Mouse (Mus musculus) liver, embryonic 13.5 days (tissue): ENCODE data around the gene Gm38392. TPM values are rescaled to one million over a fixed set of nuclear protein-coding genes. Genes with fewer than 3 reads are reported as not detected.

Experiments used
- ATAC-seq: fragments of 200-750 bp; cut with Nextera tagmentation; 2 replicates; pipeline ENCODE4 v1.8.0; 2017; ENCODE audit warnings: low read depth, mild to moderate bottlenecking, moderate number of reproducible peaks, moderate library complexity
- DNase-seq: peaks from one replicate; pipeline ENCODE4 v3.0.0; 2022
- H3K27ac ChIP-seq: fragments of 300-500 bp; sonication (generic); 2 replicates; pipeline ENCODE4 v1.5.1; 2015; ENCODE audit warnings: moderate library complexity, mild to moderate bottlenecking, inconsistent platforms
- H3K27me3 ChIP-seq: fragments of 300-500 bp; sonication (generic); 2 replicates; pipeline ENCODE4 v1.6.1; 2015; ENCODE audit warnings: mild to moderate bottlenecking, inconsistent platforms
- H3K36me3 ChIP-seq: fragments of 300-500 bp; sonication (generic); 2 replicates; pipeline ENCODE4 v1.6.1; 2015; ENCODE audit warnings: mild to moderate bottlenecking, inconsistent platforms
- H3K4me1 ChIP-seq: fragments of 300-500 bp; sonication (generic); replicated peaks from 2 replicates; pipeline ENCODE4 v1.6.1; 2015; ENCODE audit warnings: inconsistent platforms
- H3K4me2 ChIP-seq: fragments of 300-500 bp; sonication (generic); 2 replicates; pipeline ENCODE4 v1.6.1; 2015; ENCODE audit warnings: inconsistent platforms, mild to moderate bottlenecking, moderate library complexity
- H3K4me3 ChIP-seq: fragments of 300-500 bp; sonication (generic); replicated peaks from 2 replicates; pipeline ENCODE4 v1.5.1; 2015; ENCODE audit warnings: mild to moderate bottlenecking, inconsistent platforms
- H3K9ac ChIP-seq: fragments of 300-500 bp; sonication (generic); 2 replicates; pipeline ENCODE4 v1.6.1; 2015; ENCODE audit warnings: mild to moderate bottlenecking, inconsistent platforms
- H3K9me3 ChIP-seq: fragments of 300-500 bp; sonication (generic); replicated peaks from 2 replicates; pipeline ENCODE4 v1.6.1; 2016; ENCODE audit warnings: inconsistent platforms
- WGBS: fragments of 180-500 bp; shearing (Covaris S2); methylation state at CpG from one replicate; pipeline ENCODE4 v1.1.7; 2015; ENCODE audit not compliant: insufficient replicate concordance; 5-methylcytosine and 5-hydroxymethylcytosine counted together
- polyA plus RNA-seq: library from polyadenylated mRNA; unstranded; fragments of >200 nt; fragmentation: Nextera tagmentation; extraction: Ambion mirVana; gene quantifications from 2 replicates; pipeline ENCODE4 v1.2.1, GENCODE M21; 2015

Gene Gm38392
- polyA plus RNA-seq, 1 experiment from 2014 or later = not detected

DNA sequence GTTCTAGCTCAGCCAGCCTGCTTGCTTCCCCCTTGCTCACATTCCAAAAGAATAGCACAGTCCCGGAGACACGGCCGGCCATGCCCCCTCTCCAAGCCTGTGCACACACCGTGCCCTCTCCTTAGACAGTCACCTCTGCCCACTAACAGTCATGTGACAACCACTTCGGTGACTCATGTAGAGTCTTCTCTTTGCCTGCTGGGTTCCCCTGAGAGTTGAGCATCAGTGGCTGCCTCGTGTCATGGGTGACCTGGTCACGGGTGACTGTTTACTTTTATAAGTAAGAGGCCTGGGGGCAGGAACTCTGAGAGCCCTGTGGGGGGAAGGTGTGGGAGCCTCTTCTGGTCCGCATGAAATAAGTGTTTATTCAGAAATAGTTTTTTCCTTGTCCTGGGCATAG, 53.0 kb downstream of the Gm38392 start:
- no peak overlapping the region for H3K4me2 ChIP-seq
- H3K27ac ChIP-seq = no peak overlapping the region
- H3K9ac ChIP-seq = no peak overlapping the region
- 0 out of 2 replicates have a peak, but pooled peaks cover 3% of the 10 kb centered on the region for H3K4me1 ChIP-seq
- no peaks in the 10 kb centered on the region for H3K36me3 ChIP-seq
- ATAC-seq (no peak), DNase-seq (no peak)
- H3K9me3 ChIP-seq = no peaks in the 10 kb centered on the region
- 59% methylated on average over 8 of the region's 8 CpGs for WGBS
- peaks cover 95% of the 10 kb centered on the region for H3K27me3 ChIP-seq
- H3K4me3 ChIP-seq = no peak overlapping the region

DNA sequence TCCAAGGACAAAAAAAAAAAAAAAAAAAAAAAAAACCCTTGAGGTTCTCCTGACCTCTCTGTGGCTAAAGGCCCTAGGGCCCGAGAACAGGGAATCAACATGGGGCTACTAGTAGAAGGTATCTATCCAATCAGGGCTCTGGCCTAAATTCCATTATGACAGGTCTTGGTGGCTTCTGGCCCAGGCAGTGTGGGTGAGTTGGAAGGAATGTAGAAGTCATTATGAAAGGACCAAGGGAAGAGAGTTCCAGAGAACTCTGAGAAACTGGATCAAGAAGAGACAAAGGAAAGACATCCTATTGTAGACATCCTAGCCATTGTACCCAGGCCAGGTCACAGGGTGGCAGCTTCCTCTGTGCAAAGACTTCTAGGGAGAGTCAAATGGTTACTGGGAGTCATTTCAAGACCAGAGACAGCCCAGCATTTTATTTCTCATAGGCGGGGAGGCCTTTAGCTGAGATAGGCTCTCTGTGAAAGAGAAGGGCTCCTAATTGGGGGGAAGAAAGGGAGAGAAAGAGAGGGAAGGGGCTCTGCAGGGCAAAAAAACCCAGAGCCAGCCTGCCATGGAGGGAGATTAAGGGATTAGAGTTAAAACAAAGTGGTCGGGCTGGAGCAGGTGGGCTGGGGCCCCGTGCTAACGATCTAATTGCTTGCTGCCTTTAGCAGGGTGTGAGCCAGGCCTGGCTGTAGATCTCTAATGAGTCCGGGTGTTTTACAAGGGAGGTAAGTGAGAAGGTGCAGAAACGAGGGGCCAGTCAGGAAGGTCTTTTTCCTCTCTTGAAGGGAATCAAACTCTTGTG, 54.0 kb downstream of the Gm38392 start:
- H3K27ac ChIP-seq = no peak overlapping the region
- no peak overlapping the region for H3K9ac ChIP-seq
- H3K27me3 ChIP-seq = peaks cover 95% of the 10 kb centered on the region
- ATAC-seq (no peak), DNase-seq (no peak)
- H3K4me2 ChIP-seq = no peak overlapping the region
- WGBS = 22% methylated on average over 7 of the region's 7 CpGs
- H3K4me1 ChIP-seq = 0 out of 2 replicates have a peak, but pooled peaks cover 3% of the 10 kb centered on the region
- H3K4me3 ChIP-seq = no peak overlapping the region
- H3K9me3 ChIP-seq = no peaks in the 10 kb centered on the region
- no peaks in the 10 kb centered on the region for H3K36me3 ChIP-seq

DNA sequence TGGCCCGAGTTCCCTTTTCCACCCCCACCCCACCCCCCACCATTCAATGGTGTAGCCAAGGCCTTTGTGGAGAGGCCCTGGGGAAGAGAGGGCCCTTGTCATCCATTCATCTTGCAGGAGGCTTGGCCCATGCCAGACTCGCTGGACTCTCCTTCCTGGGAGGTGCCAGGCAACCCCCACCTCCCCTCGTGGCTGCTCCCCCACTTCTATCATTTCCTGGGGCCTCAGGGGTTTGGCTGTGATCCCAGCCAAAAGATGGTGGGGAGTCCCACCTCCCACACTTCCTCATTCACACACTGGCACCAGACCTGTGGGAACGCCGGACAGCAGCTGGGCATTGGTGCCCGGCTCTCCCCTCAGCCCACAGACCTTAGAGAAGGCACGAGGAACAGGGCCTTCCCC, 54.7 kb downstream of the Gm38392 start:
- Histone ChIP-seq H3K36me3 (no peaks in the 10 kb centered on the region), H3K4me2 (no peak overlapping the region), H3K27ac (no peak overlapping the region), H3K27me3 (peaks cover 91% of the 10 kb centered on the region), H3K4me1 (no peaks in the 10 kb centered on the region), H3K4me3 (no peak overlapping the region), H3K9me3 (no peaks in the 10 kb centered on the region), H3K9ac (no peak overlapping the region)
- DNase-seq = no peak
- ATAC-seq = no peak
- WGBS = 45% methylated on average over 7 of the region's 7 CpGs

DNA sequence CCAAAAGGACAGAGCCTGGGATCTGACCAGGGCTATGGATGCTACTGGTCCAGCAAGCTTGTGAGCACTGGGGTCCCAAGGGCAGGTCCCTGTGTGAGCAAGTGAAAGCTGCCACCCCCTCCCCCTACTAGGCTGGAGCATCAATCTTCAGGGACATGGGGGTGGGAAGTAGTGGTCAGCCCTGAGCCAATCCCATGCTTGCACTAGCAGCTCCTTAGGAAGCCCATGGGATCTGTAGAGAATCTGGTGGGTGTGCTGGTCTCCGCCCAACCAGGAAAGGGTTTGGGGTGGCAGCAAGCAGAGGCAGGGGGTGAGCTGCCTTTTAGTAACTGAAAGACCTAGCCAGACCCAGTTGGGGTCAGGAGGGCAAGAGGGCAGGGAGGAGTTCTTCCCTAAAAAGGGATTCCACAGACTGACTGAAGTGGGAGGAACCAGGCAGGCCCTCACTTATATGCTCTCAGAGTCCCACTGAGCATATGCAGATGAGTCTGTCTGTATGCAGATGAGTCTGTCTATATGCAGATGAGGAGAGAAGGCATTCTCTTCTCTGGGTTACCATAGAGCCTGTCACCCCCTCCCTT, 55.9 kb downstream of the Gm38392 start:
- Histone ChIP-seq H3K9ac (no peak overlapping the region), H3K36me3 (no peaks in the 10 kb centered on the region), H3K27ac (no peak overlapping the region), H3K4me3 (no peak overlapping the region), H3K4me2 (no peak overlapping the region), H3K4me1 (no peaks in the 10 kb centered on the region), H3K27me3 (peaks cover 80% of the 10 kb centered on the region), H3K9me3 (no peaks in the 10 kb centered on the region)
- WGBS = 44% methylated on average over 1 of the region's 1 CpGs
- ATAC-seq = no peak
- DNase-seq = no peak

DNA sequence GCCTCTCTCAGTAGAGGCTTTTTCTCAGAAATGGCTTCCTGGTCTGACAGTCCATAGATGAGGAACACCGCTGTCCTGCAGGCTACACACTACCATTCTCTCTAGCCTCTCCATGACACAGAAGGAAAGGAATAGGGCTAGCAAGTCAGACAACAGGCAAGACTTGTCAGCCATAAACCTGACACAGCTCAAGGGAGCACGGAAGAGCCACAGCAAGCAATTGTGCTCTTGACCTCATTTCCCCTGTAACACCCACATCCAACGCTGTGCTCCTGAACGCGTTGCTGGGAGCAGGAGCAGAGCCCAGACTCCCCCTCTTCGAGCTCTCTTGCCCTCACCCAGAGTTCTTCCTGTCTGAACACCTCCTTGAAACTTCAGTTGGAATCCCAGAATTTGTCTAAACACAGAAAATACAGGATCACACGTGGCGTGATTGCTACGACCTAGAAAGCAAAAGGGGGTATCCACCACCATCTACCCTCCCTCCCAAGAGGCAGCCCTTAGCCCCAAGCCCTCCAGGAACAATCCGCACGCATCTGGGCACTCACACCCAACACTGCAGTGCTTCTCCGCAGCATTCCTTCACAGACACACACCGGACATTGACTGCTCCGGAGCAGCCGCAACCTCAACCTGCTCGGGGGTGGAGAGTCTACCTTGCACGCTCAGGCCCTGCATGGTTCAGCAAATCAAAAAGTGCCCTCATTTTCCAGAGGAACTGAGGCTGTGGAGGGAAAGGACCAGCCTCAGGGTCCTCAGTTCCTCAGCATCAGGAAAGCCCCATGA, 56.6 kb downstream of the Gm38392 start:
- Histone ChIP-seq H3K4me2 (no peak overlapping the region), H3K4me1 (no peaks in the 10 kb centered on the region), H3K9ac (no peak overlapping the region), H3K36me3 (no peaks in the 10 kb centered on the region), H3K27me3 (peaks cover 82% of the 10 kb centered on the region), H3K9me3 (no peaks in the 10 kb centered on the region), H3K27ac (no peak overlapping the region), H3K4me3 (no peak overlapping the region)
- no peak for ATAC-seq
- DNase-seq = no peak
- 38% methylated on average over 17 of the region's 17 CpGs for WGBS

DNA sequence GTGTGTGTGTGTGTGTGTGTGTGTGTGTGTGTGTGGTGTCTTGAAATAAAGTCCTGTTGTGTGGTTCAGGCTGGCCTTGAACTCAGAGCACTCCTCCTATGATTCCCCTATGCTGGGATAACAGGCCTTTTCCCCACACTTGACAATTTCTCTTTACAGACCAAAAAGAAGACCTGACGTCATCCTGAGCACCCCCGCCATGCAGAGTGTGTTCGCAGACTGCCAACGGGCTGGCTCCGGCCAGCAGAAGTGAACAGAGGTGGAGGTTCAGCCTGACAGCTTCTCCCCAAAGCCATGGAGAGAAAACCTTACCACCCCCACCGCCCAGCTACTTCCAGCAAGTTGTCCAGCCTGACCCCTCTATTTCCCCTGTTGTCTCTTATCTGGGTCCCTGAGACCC, 57.5 kb downstream of the Gm38392 start:
- H3K27me3 ChIP-seq = peaks cover 81% of the 10 kb centered on the region
- no peaks in the 10 kb centered on the region for H3K4me1 ChIP-seq
- no peaks in the 10 kb centered on the region for H3K9me3 ChIP-seq
- no peak overlapping the region for H3K27ac ChIP-seq
- DNase-seq (no peak), ATAC-seq (no peak)
- H3K4me3 ChIP-seq = no peak overlapping the region
- no peak overlapping the region for H3K9ac ChIP-seq
- H3K36me3 ChIP-seq = no peaks in the 10 kb centered on the region
- WGBS = 69% methylated on average over 6 of the region's 6 CpGs
- H3K4me2 ChIP-seq = no peak overlapping the region

DNA sequence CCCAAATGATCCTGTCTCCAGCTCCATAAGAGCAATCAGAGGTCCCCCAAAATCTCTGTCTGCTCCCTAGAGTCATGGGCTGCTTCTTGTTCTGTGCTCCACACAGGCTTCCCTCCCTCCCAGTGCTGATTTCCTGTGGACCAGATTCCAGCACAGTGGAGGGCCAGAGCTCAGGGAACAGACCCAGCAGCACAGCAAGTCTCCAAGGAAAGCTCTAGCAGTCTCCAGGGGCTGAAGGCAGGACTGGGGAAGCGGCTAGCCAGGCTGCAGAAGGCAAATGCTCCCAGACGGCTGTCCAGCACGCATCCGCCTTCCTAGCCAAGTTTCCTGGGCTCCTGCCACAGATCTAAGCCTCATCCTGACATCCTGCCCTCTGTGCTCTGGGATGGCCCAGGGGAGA, 58.1 kb downstream of the Gm38392 start:
- no peaks in the 10 kb centered on the region for H3K36me3 ChIP-seq
- H3K9me3 ChIP-seq = no peaks in the 10 kb centered on the region
- WGBS = 49% methylated on average over 4 of the region's 4 CpGs
- DNase-seq (no peak), ATAC-seq (no peak)
- no peak overlapping the region for H3K4me2 ChIP-seq
- H3K4me3 ChIP-seq = no peak overlapping the region
- H3K27me3 ChIP-seq = peaks cover 80% of the 10 kb centered on the region
- no peak overlapping the region for H3K9ac ChIP-seq
- no peak overlapping the region for H3K27ac ChIP-seq
- no peaks in the 10 kb centered on the region for H3K4me1 ChIP-seq

DNA sequence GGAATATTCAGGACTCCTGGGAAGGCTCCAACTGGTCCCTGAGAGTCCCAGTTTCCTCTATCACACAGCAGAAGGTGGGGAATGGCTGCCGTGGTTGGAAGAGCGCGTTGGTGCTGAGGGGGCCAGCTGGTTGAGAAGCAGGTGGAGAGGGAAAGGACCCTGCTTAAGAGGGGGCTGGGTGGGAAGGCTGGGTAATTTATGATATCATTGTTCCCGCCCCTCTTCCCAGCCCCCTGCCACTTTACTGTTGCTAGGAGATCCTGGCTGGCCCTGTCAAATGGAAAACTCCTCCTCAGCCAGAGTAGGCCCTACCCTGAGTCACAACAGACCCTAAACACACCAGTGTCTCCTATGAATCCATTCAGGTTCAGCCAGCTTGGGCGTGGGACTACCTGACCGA, 59.0 kb downstream of the Gm38392 start:
- no peaks in the 10 kb centered on the region for H3K9me3 ChIP-seq
- DNase-seq (no peak), ATAC-seq (no peak)
- H3K9ac ChIP-seq = no peak overlapping the region
- H3K27ac ChIP-seq = no peak overlapping the region
- H3K36me3 ChIP-seq = no peaks in the 10 kb centered on the region
- 39% methylated on average over 6 of the region's 6 CpGs for WGBS
- H3K4me3 ChIP-seq = no peak overlapping the region
- H3K4me1 ChIP-seq = no peaks in the 10 kb centered on the region
- H3K27me3 ChIP-seq = peaks cover 78% of the 10 kb centered on the region
- no peak overlapping the region for H3K4me2 ChIP-seq

DNA sequence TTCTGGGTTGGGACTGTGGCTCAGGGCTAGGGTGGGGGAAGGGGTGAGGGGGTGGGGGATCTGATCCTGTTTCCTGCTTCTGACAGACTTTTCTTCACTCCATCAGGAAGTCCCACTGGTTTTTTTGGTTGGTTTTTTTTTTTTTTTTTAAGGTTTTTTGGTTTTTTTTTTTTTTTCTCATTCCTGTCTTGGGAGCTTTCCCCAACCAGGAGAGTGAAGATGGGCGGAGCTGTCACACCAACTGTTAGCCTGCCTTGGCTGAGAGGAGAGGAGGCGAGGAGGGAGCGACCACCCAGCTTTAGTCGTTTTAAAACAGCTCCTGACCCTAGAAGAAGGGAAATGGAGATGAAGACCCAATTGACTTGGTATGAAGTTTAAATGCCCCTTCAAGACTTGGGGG, 59.8 kb downstream of the Gm38392 start:
- Histone ChIP-seq H3K27me3 (peaks cover 78% of the 10 kb centered on the region), H3K4me1 (no peaks in the 10 kb centered on the region), H3K27ac (no peak overlapping the region), H3K9me3 (no peaks in the 10 kb centered on the region), H3K4me2 (no peak overlapping the region), H3K36me3 (no peaks in the 10 kb centered on the region), H3K4me3 (no peak overlapping the region), H3K9ac (no peak overlapping the region)
- ATAC-seq = no peak
- no peak for DNase-seq
- 29% methylated on average over 4 of the region's 4 CpGs for WGBS

DNA sequence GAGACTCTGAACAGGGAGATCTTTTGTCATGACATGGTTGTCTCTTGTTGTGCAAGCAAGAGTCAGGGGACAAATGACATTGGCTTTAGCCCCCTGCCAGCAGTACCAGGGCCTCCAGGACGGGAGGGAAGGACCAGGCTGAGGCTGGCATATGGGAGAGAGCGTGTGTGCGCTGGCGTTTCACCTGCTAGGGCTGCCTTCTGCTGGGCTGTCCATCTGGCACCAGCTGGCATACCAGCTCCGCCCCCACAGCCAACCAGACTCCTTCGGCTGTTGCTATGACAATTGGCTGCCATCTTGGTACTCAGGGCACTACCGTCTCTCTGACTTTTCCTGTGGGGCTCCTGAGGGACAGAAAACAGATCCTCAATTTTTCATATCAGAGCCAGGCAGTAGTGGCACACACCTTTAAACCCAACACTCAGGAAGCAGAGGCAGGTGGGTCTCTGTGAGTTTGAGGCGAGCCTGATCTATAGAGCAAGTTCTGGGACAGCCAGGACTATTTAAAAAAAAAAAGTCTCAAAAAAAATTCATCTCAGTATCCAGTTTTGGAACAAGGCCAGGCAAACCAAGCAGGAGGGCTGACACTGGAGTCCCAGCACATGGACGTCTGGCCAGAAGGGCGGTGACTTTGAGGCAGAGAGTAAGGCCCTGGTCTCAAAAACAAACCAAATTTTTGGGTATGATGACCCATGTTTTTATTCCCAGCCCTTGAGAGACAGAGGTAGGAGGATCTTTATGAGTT, 60.7 kb downstream of the Gm38392 start:
- DNase-seq = no peak
- WGBS = 69% methylated on average over 10 of the region's 10 CpGs
- Histone ChIP-seq H3K4me3 (no peak overlapping the region), H3K36me3 (no peaks in the 10 kb centered on the region), H3K27ac (no peak overlapping the region), H3K9me3 (no peaks in the 10 kb centered on the region), H3K4me1 (no peaks in the 10 kb centered on the region), H3K27me3 (peaks cover 79% of the 10 kb centered on the region), H3K9ac (no peak overlapping the region), H3K4me2 (no peak overlapping the region)
- ATAC-seq = no peak

DNA sequence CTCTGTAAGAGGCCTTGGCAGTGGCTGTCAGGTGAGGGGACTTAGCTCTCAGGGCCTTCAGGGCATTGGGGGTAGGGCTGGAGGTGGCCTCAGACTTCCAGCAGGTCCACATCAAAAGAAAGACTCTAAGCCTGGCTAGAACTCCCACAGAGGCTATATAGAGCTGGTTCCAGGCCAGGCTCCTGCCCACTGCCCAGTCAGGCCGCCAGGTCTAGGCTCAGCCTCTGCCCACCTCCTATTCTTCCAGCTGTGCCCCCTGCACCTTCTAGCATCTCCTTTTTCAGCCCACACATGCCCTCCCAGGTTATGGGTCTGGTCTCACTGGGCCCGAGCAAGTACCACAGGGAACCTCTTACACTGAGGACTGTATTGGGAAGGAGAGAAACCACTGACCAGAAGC, 62.1 kb downstream of the Gm38392 start:
- Histone ChIP-seq H3K4me3 (no peak overlapping the region), H3K9ac (no peak overlapping the region), H3K27ac (no peak overlapping the region), H3K4me2 (no peak overlapping the region), H3K4me1 (no peaks in the 10 kb centered on the region), H3K9me3 (no peaks in the 10 kb centered on the region), H3K36me3 (no peaks in the 10 kb centered on the region), H3K27me3 (peaks cover 79% of the 10 kb centered on the region)
- no peak for DNase-seq
- no peak for ATAC-seq
- WGBS = 50% methylated on average over 2 of the region's 2 CpGs
